8 mouse cellular contexts compared by ENCODE assay signal in genomic region chr12:25101389-25101788, GRCm38 (mm10). TPM values are rescaled to one million over a fixed set of nuclear protein-coding genes. Genes with fewer than 3 reads are reported as not detected.
A peak's percentile ranks its signal among the peaks of the same experiment; 100 is the strongest.
DNase-seq lines count a peak whose midpoint lies in the region; ATAC-seq lines count a peak whose summit lies in the region.

No protein-coding gene starts in this region.

- no peaks in the 10 kb centered on the region for H3K9me3 ChIP-seq in heart, embryonic 12.5 days (replicated peaks)
- no peaks in the 10 kb centered on the region for H3K9me3 ChIP-seq in kidney, embryonic 15.5 days (replicated peaks)

- peak overlapping the region; percentile 97 for H3K27ac ChIP-seq in heart, embryonic 12.5 days (ENCODE audit: poor library complexity, severe bottlenecking)
- H3K27ac ChIP-seq in kidney, embryonic 15.5 days: peak overlapping the region; percentile 99

- no peak overlapping the region for H3K4me3 ChIP-seq in heart, embryonic 12.5 days
- H3K4me3 ChIP-seq in kidney, embryonic 15.5 days (replicated peaks): peak overlapping the region; percentile 68

- no peaks in the 10 kb centered on the region for H3K36me3 ChIP-seq in heart, embryonic 12.5 days
- H3K36me3 ChIP-seq in kidney, embryonic 15.5 days: no peaks in the 10 kb centered on the region

- H3K27me3 ChIP-seq in heart, embryonic 12.5 days (replicated peaks): no peaks in the 10 kb centered on the region
- H3K27me3 ChIP-seq in kidney, embryonic 15.5 days: no peaks in the 10 kb centered on the region

- peak overlapping the region; percentile 86; the same call in 1 of the 2 replicates for H3K9ac ChIP-seq in heart, embryonic 12.5 days
- H3K9ac ChIP-seq in kidney, embryonic 15.5 days: no peak overlapping the region

- peaks cover 20% of the 10 kb centered on the region for H3K4me1 ChIP-seq in heart, embryonic 12.5 days (replicated peaks)
- peaks cover 62% of the 10 kb centered on the region for H3K4me1 ChIP-seq in kidney, embryonic 15.5 days

- no peak for ATAC-seq in heart, embryonic 12.5 days (ENCODE audit: insufficient number of reproducible peaks, low FRiP score)
- ATAC-seq in kidney, embryonic 15.5 days (replicated peaks; ENCODE audit: low FRiP score): no peak

- 29% methylated on average over 5 of the region's 5 CpGs for WGBS in heart, embryonic 12.5 days
- 15% methylated on average over 5 of the region's 5 CpGs for WGBS in kidney, embryonic 15.5 days

- DNase-seq in urinary bladder, postnatal 36 days (ENCODE audit: low spot score in 2 of 2): peak; percentile 11 to 12
- DNase-seq in urinary bladder, adult 18-20 months (ENCODE audit: low spot score in 2 of 2): no peak
- DNase-seq in lung, postnatal 4 days: peak; percentile 31 to 46
- no peak for DNase-seq in layer of hippocampus, postnatal 10 days (ENCODE audit: low spot score in 2 of 2)
- no peak for DNase-seq in frontal cortex, postnatal 36 days (ENCODE audit: low spot score in 2 of 2)
- no peak for DNase-seq in thymus, postnatal 4 days

- H3K4me2 ChIP-seq in heart, embryonic 12.5 days: peak overlapping the region; percentile 86
- H3K4me2 ChIP-seq in kidney, embryonic 15.5 days: peak overlapping the region; percentile 88

RNA-seq across cellular contexts. Expression of gene Id2, which starts 4.4 kb away (rescaled TPM):
- polyA plus RNA-seq in heart, embryonic 12.5 days (2016; fragmentation: Nextera tagmentation; extraction: Ambion mirVana): 433 and 441 TPM in 2 replicates
- 518 and 543 TPM in 2 replicates for polyA plus RNA-seq in kidney, embryonic 15.5 days (2015; fragmentation: Nextera tagmentation; extraction: Ambion mirVana)
- 100 to 1,000 TPM; 104 to 111 TPM for total RNA-seq in layer of hippocampus, postnatal 10 days (2021)

Comparison
In these comparisons a context has a peak if more than half of its experiments do, and no peak if none do; other contexts are left out.
1. DNase-seq: peak in urinary bladder, postnatal 36 days (2 of 2) and lung, postnatal 4 days (2 of 2); none in urinary bladder, adult 18-20 months (0 of 2), layer of hippocampus, postnatal 10 days (0 of 2), frontal cortex, postnatal 36 days (0 of 2) and thymus, postnatal 4 days (single experiment).